Mouse (Mus musculus): ENCODE measurements at regions not wholly inside any gene's neighbourhood (a gene's known extent, or its start where the extent isn't known, plus 50 kb on each side); places are given as distances from the start of the nearest gene placed in this dataset.

GRCm38 (mm10) chr15:5355332-5355731, 111.3 kb upstream of the Ptger4 start:
- TF ChIP-seq MAZ (IDR thresholded peaks at IDR 0.05; ENCODE audit: low read depth, low read length): no peak
- no peak for TF ChIP-seq CTCF (conservative IDR thresholded peaks at IDR 0.05 in 1 of 2, IDR thresholded peaks at IDR 0.05 in 1 of 2; ENCODE audit: low read depth in 2 of 2, low read length in 2 of 2)
- TF ChIP-seq TCF12 (IDR thresholded peaks at IDR 0.05; ENCODE audit: low read depth, low read length): no peak
- TF ChIP-seq POLR2A (IDR thresholded peaks at IDR 0.05; ENCODE audit: low read depth, low read length): no peak
- no peak for TF ChIP-seq ZKSCAN1 (IDR thresholded peaks at IDR 0.05; ENCODE audit: borderline replicate concordance, low read depth, low read length)
- TF ChIP-seq EP300 (IDR thresholded peaks at IDR 0.05; ENCODE audit: low read length): no peak
- TF ChIP-seq GABPA (IDR thresholded peaks at IDR 0.05; ENCODE audit: insufficient replicate concordance, low read depth, low read length): no peak
- TF ChIP-seq ZMIZ1 (IDR thresholded peaks at IDR 0.05; ENCODE audit: low read depth, low read length): no peak
- no peak for TF ChIP-seq CHD2 (IDR thresholded peaks at IDR 0.05; ENCODE audit: low read length)
- no peak for TF ChIP-seq JUND (conservative IDR thresholded peaks at IDR 0.05; ENCODE audit: low read depth, low read length)
- no peak for TF ChIP-seq ETS1 (conservative IDR thresholded peaks at IDR 0.05; ENCODE audit: low read depth, low read length)

All from CH12.LX (cell line).